Mouse (Mus musculus): ENCODE measurements at regions not wholly inside any gene's neighbourhood (a gene's known extent, or its start where the extent isn't known, plus 50 kb on each side); places are given as distances from the start of the nearest gene placed in this dataset.
A peak's percentile ranks its signal among the peaks of the same experiment; 100 is the strongest.
"Not testable (repeated sequence)": the region's sequence is repeated elsewhere in the genome, so short reads cannot be mapped to it uniquely, and the experiment has no call there.

GRCm38 (mm10) chr6:53233777-53234176 is 53.3 kb upstream of the Creb5 start:
- DNase-seq (ENCODE audit: low spot score): no peak

- DNase-seq (ENCODE audit: low spot score): no peak
Observed at GRCm38 (mm10) chr6:53232616-53233015, 54.5 kb upstream of the Creb5 start.

- DNase-seq (ENCODE audit: low spot score): no peak
Observed at GRCm38 (mm10) chr6:53229350-53229749, 57.7 kb upstream of the Creb5 start.

- DNase-seq (ENCODE audit: low spot score): no peak
Observed at GRCm38 (mm10) chr6:53222104-53222503, 65.0 kb upstream of the Creb5 start.

- DNase-seq (ENCODE audit: low spot score): no peak
Observed at GRCm38 (mm10) chr6:53221668-53222005, 65.4 kb upstream of the Creb5 start.

GRCm38 (mm10) chr6:53220784-53221667 is 66.0 kb upstream of the Creb5 start:
- no peak for DNase-seq (ENCODE audit: low spot score)

- no peak for DNase-seq (ENCODE audit: low spot score)
Observed at GRCm38 (mm10) chr6:53218871-53219286, 68.2 kb upstream of the Creb5 start.

- DNase-seq (ENCODE audit: low spot score): peak; percentile 32
Observed at GRCm38 (mm10) chr6:53217234-53218015, 69.6 kb upstream of the Creb5 start.

GRCm38 (mm10) chr6:53216715-53217114 is 70.4 kb upstream of the Creb5 start:
- no peak for DNase-seq (ENCODE audit: low spot score)

- no peak for DNase-seq (ENCODE audit: low spot score)
Observed at GRCm38 (mm10) chr6:53211420-53211819, 75.7 kb upstream of the Creb5 start.

GRCm38 (mm10) chr6:53209398-53209797 is 77.7 kb upstream of the Creb5 start:
- DNase-seq (ENCODE audit: low spot score): no peak

- DNase-seq (ENCODE audit: low spot score): no peak
Observed at GRCm38 (mm10) chr6:53208474-53208873, 78.6 kb upstream of the Creb5 start.

GRCm38 (mm10) chr6:53207781-53208180 is 79.3 kb upstream of the Creb5 start:
- DNase-seq (ENCODE audit: low spot score): no peak

GRCm38 (mm10) chr6:53207361-53207760 is 79.7 kb upstream of the Creb5 start:
- no peak for DNase-seq (ENCODE audit: low spot score)

GRCm38 (mm10) chr6:53201281-53201956 is 85.7 kb upstream of the Creb5 start:
- DNase-seq (ENCODE audit: low spot score): peak; percentile 18

GRCm38 (mm10) chr6:53199474-53199873 is 87.6 kb upstream of the Creb5 start:
- DNase-seq (ENCODE audit: low spot score): no peak

GRCm38 (mm10) chr6:53182131-53182530 is 104.9 kb upstream of the Creb5 start:
- DNase-seq (ENCODE audit: low spot score): not testable (repeated sequence)

- DNase-seq (ENCODE audit: low spot score): peak; percentile 30
Observed at GRCm38 (mm10) chr6:53164423-53164841, 96.0 kb upstream of the Jazf1 start.

GRCm38 (mm10) chr6:53163091-53163490 is 94.7 kb upstream of the Jazf1 start:
- DNase-seq (ENCODE audit: low spot score): no peak

GRCm38 (mm10) chr6:53161627-53162026 is 93.2 kb upstream of the Jazf1 start:
- no peak for DNase-seq (ENCODE audit: low spot score)

GRCm38 (mm10) chr6:53154621-53155020 is 86.2 kb upstream of the Jazf1 start:
- DNase-seq (ENCODE audit: low spot score): no peak

- DNase-seq (ENCODE audit: low spot score): no peak
Observed at GRCm38 (mm10) chr6:53147478-53147877, 79.0 kb upstream of the Jazf1 start.

Measured in yolk sac, embryonic 10.5 days (tissue).